Comparison of ENCODE assay signal across 8 mouse cellular contexts in genomic region chr2:164832748-164833301, GRCm38 (mm10). TPM values are rescaled to one million over a fixed set of nuclear protein-coding genes. Genes with fewer than 3 reads are reported as not detected.
DNase-seq lines count a peak whose midpoint lies in the region; ATAC-seq and TF ChIP-seq lines count a peak whose summit lies in the region.

TSS of gene Ctsa (plus strand) at chr2:164832873.

- H3K27ac ChIP-seq in forebrain, embryonic 15.5 days (replicated peaks): peak within 1 kb of the TSS; percentile 82
- H3K27ac ChIP-seq in liver, postnatal 0 days (ENCODE audit: low read depth): peak within 1 kb of the TSS; percentile 88
- H3K27ac ChIP-seq in neural tube, embryonic 13.5 days (replicated peaks): peak within 1 kb of the TSS; percentile 79

- peaks cover 23% of the 10 kb centered on the region for H3K4me1 ChIP-seq in forebrain, embryonic 15.5 days
- H3K4me1 ChIP-seq in liver, postnatal 0 days (ENCODE audit: insufficient read depth): peaks cover 16% of the 10 kb centered on the region
- peaks cover 25% of the 10 kb centered on the region for H3K4me1 ChIP-seq in neural tube, embryonic 13.5 days (replicated peaks)

- no peaks in the 10 kb centered on the region for H3K27me3 ChIP-seq in forebrain, embryonic 15.5 days
- H3K27me3 ChIP-seq in liver, postnatal 0 days (ENCODE audit: insufficient read depth, low read length): no peaks in the 10 kb centered on the region
- no peaks in the 10 kb centered on the region for H3K27me3 ChIP-seq in neural tube, embryonic 13.5 days

- peak; percentile 79 for DNase-seq in ES-CJ7 (ENCODE audit: low read depth, low spot score)
- peak; percentile 71 for DNase-seq in cerebellum, adult 11 months
- peak; percentile 82 for DNase-seq in heart, postnatal 14 days
- no peak for DNase-seq in large intestine, adult 2 months (ENCODE audit: low read depth, low spot score)
- DNase-seq in liver, postnatal 0 days: peak; percentile 83
- peak; percentile 48 for DNase-seq in telencephalon, adult 2 months (ENCODE audit: low read depth, low spot score)

- peak; percentile 85 for TF ChIP-seq CTCF in liver, postnatal 0 days (IDR thresholded peaks at IDR 0.05; ENCODE audit: low read depth)

- peak; percentile 79 for ATAC-seq in forebrain, embryonic 15.5 days (replicated peaks)
- peak; percentile 69 for ATAC-seq in liver, postnatal 0 days
- peak; percentile 78 for ATAC-seq in neural tube, embryonic 13.5 days (ENCODE audit: low read depth)

- under 1% methylated on average over 35 of the region's 35 CpGs for WGBS in forebrain, embryonic 15.5 days
- WGBS in large intestine, adult 2 months: under 1% methylated on average over 35 of the region's 35 CpGs
- 1% methylated on average over 35 of the region's 35 CpGs for WGBS in liver, postnatal 0 days (ENCODE audit: insufficient replicate concordance)
- 1% methylated on average over 35 of the region's 35 CpGs for WGBS in neural tube, embryonic 13.5 days

- no peak for TF ChIP-seq EP300 in liver, postnatal 0 days (IDR thresholded peaks at IDR 0.05; ENCODE audit: low read depth)

- peak within 1 kb of the TSS; percentile 73 for H3K9ac ChIP-seq in forebrain, embryonic 15.5 days (replicated peaks)
- H3K9ac ChIP-seq in liver, postnatal 0 days (replicated peaks): peak within 1 kb of the TSS; percentile 71
- peak within 1 kb of the TSS; percentile 76 for H3K9ac ChIP-seq in neural tube, embryonic 13.5 days

- peak within 1 kb of the TSS; percentile 100 for H3K4me2 ChIP-seq in forebrain, embryonic 15.5 days (replicated peaks)
- peak within 1 kb of the TSS; percentile 98 for H3K4me2 ChIP-seq in liver, postnatal 0 days (ENCODE audit: low read depth, low read length)
- peak within 1 kb of the TSS; percentile 87 for H3K4me2 ChIP-seq in neural tube, embryonic 13.5 days

- H3K4me3 ChIP-seq in forebrain, embryonic 15.5 days: peak within 1 kb of the TSS; percentile 81
- H3K4me3 ChIP-seq in liver, postnatal 0 days (ENCODE audit: low read depth, low read length): peak within 1 kb of the TSS; percentile 60
- H3K4me3 ChIP-seq in neural tube, embryonic 13.5 days: peak within 1 kb of the TSS; percentile 59

- peaks cover 3% of the 10 kb centered on the region; the same call in 1 of the 2 replicates for H3K36me3 ChIP-seq in forebrain, embryonic 15.5 days
- peaks cover 11% of the 10 kb centered on the region for H3K36me3 ChIP-seq in liver, postnatal 0 days (replicated peaks; ENCODE audit: insufficient read depth, low read length)
- H3K36me3 ChIP-seq in neural tube, embryonic 13.5 days: peaks cover 23% of the 10 kb centered on the region

- intact Hi-C loops in heart, postnatal 14 days (cut with DNase I): loop anchor here (2.0 kb wide), 2 partner anchors 46 to 78 kb away; partner anchors contain the start of genes Pcif1 and Zfp335

- no peaks in the 10 kb centered on the region for H3K9me3 ChIP-seq in forebrain, embryonic 15.5 days
- no peaks in the 10 kb centered on the region for H3K9me3 ChIP-seq in liver, postnatal 0 days (ENCODE audit: low read length)
- no peaks in the 10 kb centered on the region for H3K9me3 ChIP-seq in neural tube, embryonic 13.5 days

RNA-seq across cellular contexts. Expression of gene Ctsa, which starts in this region (rescaled TPM):
- 97.7 and 98.4 TPM in 2 replicates for polyA plus RNA-seq in forebrain, embryonic 15.5 days (2015; fragmentation: Nextera tagmentation; extraction: Ambion mirVana)
- 100 to 1,000 TPM in 1 of 2 experiments, 10 to 100 TPM in 1; 97.7 to 103 TPM for total RNA-seq in heart, postnatal 14 days (2021)
- 195 and 290 TPM in 2 replicates for polyA plus RNA-seq in large intestine, adult 2 months (2012; rRNA removed)
- polyA plus RNA-seq in liver, postnatal 0 days (2015; fragmentation: Nextera tagmentation; extraction: Ambion mirVana): 101 and 109 TPM in 2 replicates
- polyA plus RNA-seq in neural tube, embryonic 13.5 days (2015; fragmentation: Nextera tagmentation; extraction: Ambion mirVana): 97.5 and 109 TPM in 2 replicates
